8 mouse cellular contexts compared by ENCODE assay signal in the genomic region with DNA sequence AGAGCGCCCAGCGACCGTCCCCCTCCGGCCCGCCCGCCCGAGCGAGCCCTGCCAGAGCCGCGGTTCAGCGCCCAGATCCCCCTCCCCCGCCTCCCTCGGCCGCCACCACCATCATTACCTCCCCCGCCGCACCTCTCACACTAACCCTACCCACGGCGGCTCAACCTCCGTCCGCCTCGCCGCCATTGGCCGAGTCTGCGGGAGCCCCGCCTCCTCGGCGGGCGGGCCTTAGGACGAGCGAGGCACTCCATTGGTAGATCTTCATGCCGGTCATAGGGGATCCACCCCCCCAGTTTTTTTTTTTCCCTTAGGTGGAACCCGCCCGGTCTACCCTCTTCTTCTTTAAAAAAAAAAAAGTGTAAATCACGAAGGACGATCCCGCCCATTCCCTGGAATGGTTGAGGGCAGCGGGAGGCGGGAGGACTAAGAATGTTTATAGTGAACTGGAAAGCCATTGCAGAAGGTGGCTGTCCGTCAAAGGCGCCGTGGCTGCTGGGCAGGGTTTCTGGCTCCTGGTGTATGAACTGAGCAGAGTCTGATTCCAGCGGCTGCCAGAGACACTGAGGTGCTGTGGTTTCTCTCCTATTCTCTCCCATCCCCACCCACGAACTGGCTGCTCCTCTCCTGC. TPM values are rescaled to one million over a fixed set of nuclear protein-coding genes. Genes with fewer than 3 reads are reported as not detected.
DNase-seq lines count a peak whose midpoint lies in the region; ATAC-seq and TF ChIP-seq lines count a peak whose summit lies in the region.

No protein-coding gene starts in this region.

- ATAC-seq in erythroid progenitor cell, adult 5-6 weeks (replicated peaks; ENCODE audit: low FRiP score, poor library complexity, severe bottlenecking), result peak; percentile 99
- peak; percentile 100 for ATAC-seq in heart, embryonic 12.5 days (ENCODE audit: insufficient number of reproducible peaks, low FRiP score)
- ATAC-seq in kidney, postnatal 0 days (replicated peaks; ENCODE audit: low FRiP score, low read depth), result peak; percentile 100
- ATAC-seq in liver, embryonic 11.5 days (replicated peaks; ENCODE audit: low FRiP score), result peak; percentile 100
- peak; percentile 99 for ATAC-seq in stomach, embryonic 14.5 days (ENCODE audit: insufficient number of reproducible peaks, insufficient read depth, low FRiP score, low read depth)

- WGBS in heart, embryonic 12.5 days, result under 1% methylated on average over 37 of the region's 43 CpGs
- WGBS in kidney, postnatal 0 days, result under 1% methylated on average over 38 of the region's 43 CpGs
- WGBS in liver, embryonic 11.5 days, result under 1% methylated on average over 35 of the region's 43 CpGs
- WGBS in stomach, embryonic 14.5 days, result under 1% methylated on average over 41 of the region's 43 CpGs

- peak overlapping the region; percentile 87 for H3K4me2 ChIP-seq in heart, embryonic 12.5 days
- peak overlapping the region; percentile 86 for H3K4me2 ChIP-seq in kidney, postnatal 0 days (ENCODE audit: low read length)
- peak overlapping the region; percentile 92 for H3K4me2 ChIP-seq in liver, embryonic 11.5 days
- peak overlapping the region; percentile 65 for H3K4me2 ChIP-seq in stomach, embryonic 14.5 days (replicated peaks; ENCODE audit: low read depth, low read length)

- H3K27me3 ChIP-seq in heart, embryonic 12.5 days (replicated peaks), result no peaks in the 10 kb centered on the region
- H3K27me3 ChIP-seq in kidney, postnatal 0 days (ENCODE audit: insufficient read depth, low read length), result no peaks in the 10 kb centered on the region
- no peaks in the 10 kb centered on the region for H3K27me3 ChIP-seq in liver, embryonic 11.5 days (replicated peaks; ENCODE audit: control insufficient read depth, insufficient read depth, low read length)
- no peaks in the 10 kb centered on the region for H3K27me3 ChIP-seq in stomach, embryonic 14.5 days (ENCODE audit: control insufficient read depth, insufficient read depth, low read length)

- peaks cover 20% of the 10 kb centered on the region for H3K4me1 ChIP-seq in heart, embryonic 12.5 days (replicated peaks)
- 0 out of 2 replicates have a peak, but pooled peaks cover 3% of the 10 kb centered on the region for H3K4me1 ChIP-seq in kidney, postnatal 0 days (replicated peaks; ENCODE audit: insufficient read depth, low read length)
- no peaks in the 10 kb centered on the region for H3K4me1 ChIP-seq in liver, embryonic 11.5 days (replicated peaks; ENCODE audit: control insufficient read depth, insufficient read depth, low read length)
- H3K4me1 ChIP-seq in stomach, embryonic 14.5 days (ENCODE audit: control insufficient read depth, insufficient read depth, low read length), result no peaks in the 10 kb centered on the region; the same call in 1 of the 2 replicates

- H3K27ac ChIP-seq in heart, embryonic 12.5 days (ENCODE audit: poor library complexity, severe bottlenecking), result peak overlapping the region; percentile 95
- peak overlapping the region; percentile 90 for H3K27ac ChIP-seq in kidney, postnatal 0 days
- peak overlapping the region; percentile 82 for H3K27ac ChIP-seq in liver, embryonic 11.5 days (ENCODE audit: low read depth, low read length)
- H3K27ac ChIP-seq in stomach, embryonic 14.5 days (ENCODE audit: low read length), result peak overlapping the region; percentile 90

- peak; percentile 95 for DNase-seq in CD4-positive helper T cell, adult 2 months (ENCODE audit: low read depth, low spot score)
- DNase-seq in brain, embryonic 18.5 days (ENCODE audit: low read depth, low spot score), result peak; percentile 94
- peak; percentile 99 for DNase-seq in kidney, postnatal 0 days (ENCODE audit: low spot score)
- peak; percentile 96 for DNase-seq in liver, embryonic 11.5 days (ENCODE audit: low spot score)
- peak; percentile 95 for DNase-seq in naive thymus-derived CD4-positive, alpha-beta T cell, adult 2 months (ENCODE audit: low read depth)

- no peak for TF ChIP-seq CTCF in kidney, postnatal 0 days (IDR thresholded peaks at IDR 0.05; ENCODE audit: low read depth)

- H3K4me3 ChIP-seq in heart, embryonic 12.5 days, result peak overlapping the region; percentile 95
- H3K4me3 ChIP-seq in kidney, postnatal 0 days (replicated peaks; ENCODE audit: low read depth, low read length), result peak overlapping the region; percentile 73
- peak overlapping the region; percentile 82 for H3K4me3 ChIP-seq in liver, embryonic 11.5 days (ENCODE audit: low read depth, low read length)
- peak overlapping the region; percentile 74 for H3K4me3 ChIP-seq in stomach, embryonic 14.5 days (ENCODE audit: low read depth, low read length)

- peaks cover 9% of the 10 kb centered on the region for H3K36me3 ChIP-seq in heart, embryonic 12.5 days
- H3K36me3 ChIP-seq in kidney, postnatal 0 days (ENCODE audit: insufficient read depth, low read length), result no peaks in the 10 kb centered on the region
- no peaks in the 10 kb centered on the region; the same call in 1 of the 2 replicates for H3K36me3 ChIP-seq in liver, embryonic 11.5 days (ENCODE audit: control insufficient read depth, insufficient read depth, low read length)
- peaks cover 4% of the 10 kb centered on the region for H3K36me3 ChIP-seq in stomach, embryonic 14.5 days (ENCODE audit: control insufficient read depth, insufficient read depth, low read length)

- H3K9me3 ChIP-seq in heart, embryonic 12.5 days (replicated peaks), result no peaks in the 10 kb centered on the region
- no peaks in the 10 kb centered on the region for H3K9me3 ChIP-seq in kidney, postnatal 0 days (replicated peaks; ENCODE audit: low read length)
- no peaks in the 10 kb centered on the region for H3K9me3 ChIP-seq in liver, embryonic 11.5 days (ENCODE audit: control insufficient read depth, low read length)
- no peaks in the 10 kb centered on the region for H3K9me3 ChIP-seq in stomach, embryonic 14.5 days (ENCODE audit: control insufficient read depth, low read depth, low read length)

- peak overlapping the region; percentile 94 for H3K9ac ChIP-seq in heart, embryonic 12.5 days
- H3K9ac ChIP-seq in kidney, postnatal 0 days (ENCODE audit: low read depth, low read length), result peak overlapping the region; percentile 83
- peak overlapping the region; percentile 78 for H3K9ac ChIP-seq in liver, embryonic 11.5 days (ENCODE audit: low read depth, low read length)
- H3K9ac ChIP-seq in stomach, embryonic 14.5 days (replicated peaks; ENCODE audit: low read depth, low read length), result peak overlapping the region; percentile 77

RNA-seq across cellular contexts. Expression of a gene that starts 55.1 kb away (rescaled TPM):
- 2.9 TPM in 1 of 2 replicates, not detected in the other for total RNA-seq in erythroid progenitor cell, adult 5-6 weeks (2015; ENCODE audit: low replicate concordance)
- total RNA-seq in erythroid progenitor cell, adult 5-6 weeks (2017; ENCODE audit: low replicate concordance), result 1.4 and 3.7 TPM in 2 replicates
- 21.4 and 24.3 TPM in 2 replicates for polyA plus RNA-seq in heart, embryonic 12.5 days (2016; fragmentation: Nextera tagmentation; extraction: Ambion mirVana)
- 3.9 and 4.1 TPM in 2 replicates for polyA plus RNA-seq in kidney, postnatal 0 days (2015; fragmentation: Nextera tagmentation; extraction: Ambion mirVana)
- polyA plus RNA-seq in liver, embryonic 11.5 days (2014; fragmentation: Nextera tagmentation; extraction: Ambion mirVana), result 6.3 and 7.5 TPM in 2 replicates
- 21.7 and 22.8 TPM in 2 replicates for polyA plus RNA-seq in stomach, embryonic 14.5 days (2014; fragmentation: Nextera tagmentation; extraction: Ambion mirVana)

Comparison
In these comparisons a context has a peak if more than half of its experiments do, and no peak if none do; other contexts are left out.
1. Peak in every context shown above with its lines: DNase-seq, ATAC-seq, H3K4me3 ChIP-seq and H3K27ac ChIP-seq.